Mouse (Mus musculus) activated CD4-positive, CD25-positive, alpha-beta regulatory T cell, adult 4 months (primary cell): ENCODE results near the gene Trh. TPM values are rescaled to one million over a fixed set of nuclear protein-coding genes. Genes with fewer than 3 reads are reported as not detected.
A peak's percentile ranks its signal among the peaks of the same experiment; 100 is the strongest.

Experiments used
- ATAC-seq: one replicate; pipeline ENCODE4 v1.8.0; 2017
- polyA plus RNA-seq, 2 experiments: library from polyadenylated mRNA; unstranded; fragments of 100-300 nt; shearing (Covaris generic); gene quantifications; one replicate each; pipeline ENCODE4 v1.2.1; 2017

Trh gene
- not detected for polyA plus RNA-seq

DNA sequence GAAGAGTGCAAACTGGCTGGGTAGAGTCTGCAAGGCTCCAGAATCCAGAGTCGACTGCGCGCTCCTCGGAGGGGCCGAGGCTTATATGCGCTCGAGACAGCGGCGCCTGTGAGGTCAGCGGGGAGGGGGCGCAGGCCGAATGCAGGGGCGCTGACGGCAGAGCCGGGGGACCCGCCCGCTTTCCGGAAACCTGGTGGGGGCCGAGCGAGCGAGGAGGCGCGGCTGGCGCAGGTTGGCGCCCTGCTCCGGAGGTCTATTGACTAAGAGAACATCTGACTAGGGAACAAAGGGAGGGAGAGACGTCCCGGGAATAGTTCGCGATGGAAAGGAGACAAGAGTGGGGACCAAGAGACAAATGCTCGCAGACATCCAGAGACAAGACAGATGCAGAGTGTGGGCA, at the start of gene Trh:
TSS of gene Trh (minus strand) at position 60 of the 400 bp plus-strand sequence.
- ATAC-seq: no peak

DNA sequence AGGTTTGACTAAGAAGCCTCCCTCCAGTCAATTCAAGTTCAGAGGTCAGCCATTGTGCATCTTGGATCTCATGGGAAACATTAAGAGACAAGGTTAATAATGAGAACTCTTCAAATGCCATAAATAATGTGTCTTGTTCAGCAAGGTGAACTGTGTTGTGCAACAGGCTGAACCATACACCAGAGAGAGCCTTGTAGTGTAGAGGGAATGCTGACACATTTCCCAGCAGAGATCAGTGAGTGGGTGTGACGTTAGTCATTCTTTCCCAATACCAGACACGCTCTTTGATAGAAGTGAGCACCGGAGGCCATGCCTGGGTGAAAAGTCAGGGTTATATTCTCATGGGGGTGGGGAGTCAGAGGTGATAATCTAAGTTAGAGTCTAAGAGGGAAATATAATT, 46.4 kb upstream of the Trh start:
- no peak for ATAC-seq

DNA sequence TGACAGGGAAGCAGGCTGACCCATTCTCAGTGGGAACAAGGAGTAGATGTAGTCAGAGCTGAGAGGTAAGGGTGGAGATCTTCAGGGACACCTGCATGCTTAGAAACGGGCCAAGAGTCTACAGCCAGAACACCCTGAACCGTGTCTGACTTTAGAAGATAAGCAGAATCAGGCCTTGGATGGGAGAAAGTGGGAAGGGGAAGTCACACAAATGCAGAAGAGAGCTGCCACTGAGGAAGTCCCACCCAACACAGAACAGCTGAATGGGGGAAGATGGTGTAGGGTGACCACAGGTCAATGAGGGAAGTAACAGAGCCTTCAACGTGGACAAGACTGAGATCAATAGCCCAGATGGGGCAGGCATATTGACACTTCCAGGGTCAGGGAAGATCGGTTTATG, 42.4 kb upstream of the Trh start:
- no peak for ATAC-seq

GRCm38 (mm10) chr6:92286258-92286888, 41.9 kb upstream of the Trh start:
- no peak for ATAC-seq

GRCm38 (mm10) chr6:92285559-92285958, 41.1 kb upstream of the Trh start:
- ATAC-seq: no peak

- no peak for ATAC-seq
Measured at GRCm38 (mm10) chr6:92277179-92277578, 32.7 kb upstream of the Trh start.

- no peak for ATAC-seq
Measured at GRCm38 (mm10) chr6:92273652-92274322, 29.3 kb upstream of the Trh start.

GRCm38 (mm10) chr6:92272601-92273000, 28.2 kb upstream of the Trh start:
- no peak for ATAC-seq

DNA sequence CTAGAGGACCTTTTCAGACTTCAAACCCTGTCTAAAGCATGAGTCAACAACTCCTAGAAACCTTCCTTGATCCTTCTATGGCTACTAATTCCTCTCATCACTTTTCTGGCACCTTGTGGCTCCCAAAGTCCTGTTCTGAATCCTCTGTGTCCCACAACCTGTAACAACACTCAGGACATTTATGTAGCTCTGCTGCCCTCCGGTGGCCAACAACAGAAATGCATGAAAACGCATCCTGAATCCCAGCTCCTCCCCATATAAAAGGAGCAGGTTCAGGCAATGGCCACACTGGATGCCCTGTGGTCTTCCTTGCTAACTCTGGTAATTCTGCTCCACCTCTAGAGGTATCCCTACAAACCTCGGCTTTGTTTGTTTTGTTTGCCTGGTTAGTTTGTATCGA, 24.6 kb upstream of the Trh start:
- ATAC-seq: peak; percentile 46

DNA sequence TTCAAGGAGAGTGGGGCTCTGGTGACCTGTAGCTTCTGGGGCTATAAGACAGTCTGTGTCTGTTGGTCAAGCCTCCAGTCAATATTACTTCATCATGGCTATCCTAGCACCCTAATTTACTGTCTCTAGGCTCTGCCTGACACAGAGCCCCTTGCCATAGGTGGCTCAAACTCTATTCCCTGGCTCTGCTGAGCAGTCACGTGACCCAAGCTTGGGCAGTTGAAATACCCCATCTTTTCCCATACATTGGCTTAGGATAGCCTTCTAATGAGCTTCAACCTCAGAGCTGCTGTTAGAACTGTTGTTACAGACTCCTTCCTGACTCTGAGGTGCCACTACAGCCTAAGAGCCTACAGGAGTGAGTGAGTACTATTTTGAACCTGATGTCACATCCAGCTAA, 23.6 kb upstream of the Trh start:
- no peak for ATAC-seq

DNA sequence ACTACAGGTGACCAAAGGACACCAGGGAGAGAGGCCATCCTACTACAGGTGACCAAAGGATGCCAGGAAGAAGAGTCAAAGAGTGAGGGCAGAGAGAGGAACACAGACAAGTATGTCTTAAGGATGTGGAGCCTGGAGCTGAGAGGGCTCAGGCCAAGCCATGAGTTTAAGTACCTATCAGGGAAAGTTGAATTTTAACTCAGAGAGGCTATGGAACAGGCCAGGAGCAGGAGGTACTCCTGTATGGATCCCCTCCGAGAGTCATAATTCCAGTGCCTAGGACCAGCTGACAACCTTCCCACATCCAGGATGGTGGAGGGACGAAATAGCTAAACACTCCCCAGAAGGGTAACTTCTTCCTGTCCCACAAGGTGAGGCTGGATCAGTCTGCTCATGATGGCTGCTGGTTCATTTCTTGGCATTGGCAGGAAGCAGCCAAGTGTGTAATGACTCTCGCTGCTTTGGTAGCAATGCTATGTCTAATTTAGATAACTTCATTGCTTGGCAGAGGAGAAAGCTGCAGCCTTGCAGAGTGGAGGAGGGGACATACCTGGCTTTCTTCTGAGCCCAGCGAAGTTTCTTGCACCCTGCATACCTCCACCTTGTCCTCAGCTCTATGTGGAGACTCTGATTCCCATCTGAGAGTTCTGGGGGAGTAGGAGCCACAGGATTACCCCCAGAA, 16.9 kb upstream of the Trh start:
- no peak for ATAC-seq

DNA sequence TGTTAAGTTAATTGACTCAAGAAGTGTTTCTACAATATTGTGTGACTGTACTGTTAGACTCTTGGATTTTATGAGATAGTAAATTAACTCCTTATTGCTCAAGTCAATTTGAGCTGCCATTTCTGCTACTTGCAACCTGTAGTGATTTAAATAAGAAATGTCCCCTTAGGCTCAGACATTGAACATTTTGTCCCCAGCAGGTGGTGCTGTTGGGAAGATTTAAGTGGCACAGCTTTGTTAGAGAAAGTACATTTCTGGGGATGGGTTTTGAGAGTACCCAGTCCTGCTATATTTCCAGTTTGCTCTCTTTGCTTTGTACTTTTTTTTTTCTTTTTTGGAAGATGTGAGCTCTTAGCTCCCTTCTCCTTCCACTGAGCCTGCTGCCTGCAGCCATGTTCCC, 10.9 kb upstream of the Trh start:
- no peak for ATAC-seq

DNA sequence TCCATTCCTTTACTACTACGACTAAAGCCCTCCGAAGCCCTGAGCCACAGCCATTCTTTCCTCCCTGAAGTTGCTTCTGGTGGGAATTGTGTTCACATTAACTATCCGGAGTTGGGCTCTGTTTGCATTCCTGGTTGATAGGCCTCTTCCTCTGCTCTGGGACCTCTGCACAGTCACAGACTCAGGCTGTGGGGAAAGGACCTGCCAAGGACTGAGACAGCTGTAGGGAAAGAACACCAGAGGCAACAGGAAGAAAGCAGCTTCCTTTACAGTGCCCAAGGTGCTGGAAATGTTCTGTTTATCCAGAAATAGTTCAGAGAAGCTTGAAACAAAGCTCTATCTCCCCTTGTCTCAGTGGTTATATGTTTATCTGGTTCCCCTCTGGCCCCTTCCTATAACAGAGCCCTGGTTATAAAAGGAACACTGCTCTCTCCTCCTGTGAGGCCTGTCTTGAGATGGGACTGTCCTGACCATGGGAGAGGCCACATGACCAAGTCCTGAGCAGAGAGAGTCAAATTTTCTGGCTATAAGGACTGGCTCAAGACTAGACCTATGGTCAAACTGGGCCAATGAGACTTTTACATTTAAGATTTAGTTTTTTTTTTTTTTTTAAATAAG, 8.9 kb upstream of the Trh start:
- ATAC-seq: no peak

GRCm38 (mm10) chr6:92247215-92247919, 2.9 kb upstream of the Trh start:
- no peak for ATAC-seq

GRCm38 (mm10) chr6:92246335-92246734, 1.9 kb upstream of the Trh start:
- ATAC-seq: no peak

DNA sequence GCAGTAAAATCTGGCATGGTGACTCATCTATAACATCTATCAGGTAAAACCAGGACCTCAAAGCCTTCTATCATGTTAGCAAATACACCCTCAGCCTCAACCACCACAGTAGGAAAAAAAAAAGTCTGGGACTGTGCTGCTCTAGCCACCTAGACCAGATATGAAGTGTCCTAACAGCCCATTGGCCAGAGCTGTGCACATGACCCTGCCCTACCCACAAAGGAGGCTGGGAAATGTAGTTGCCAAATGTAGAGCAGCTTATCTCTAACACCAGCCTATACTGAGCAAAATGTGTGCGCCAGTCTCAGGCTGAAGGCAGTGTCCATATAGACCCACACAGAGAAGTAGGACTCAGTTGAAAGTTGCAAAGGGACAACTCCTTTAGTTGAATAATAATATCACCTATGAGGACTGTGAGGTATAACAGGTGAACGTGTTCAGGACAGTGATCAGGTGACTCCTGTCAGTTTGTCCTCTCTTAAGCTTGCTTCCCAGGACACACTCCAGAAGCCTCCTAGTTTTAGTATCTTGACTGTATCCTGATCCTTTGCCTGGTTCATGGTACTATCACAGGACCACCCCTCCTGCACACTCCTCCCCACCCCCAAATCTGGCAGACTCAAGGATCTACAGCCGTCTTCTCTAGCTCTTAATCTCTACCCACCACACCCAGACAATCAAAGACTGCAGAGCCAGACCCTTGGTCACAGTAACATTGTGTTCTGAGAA, 3.1 kb downstream of the Trh start:
- peak; percentile 81 for ATAC-seq

GRCm38 (mm10) chr6:92235036-92235435, 9.4 kb downstream of the Trh start:
- no peak for ATAC-seq

GRCm38 (mm10) chr6:92231762-92232161, 12.7 kb downstream of the Trh start:
- no peak for ATAC-seq

- ATAC-seq: no peak
Measured at GRCm38 (mm10) chr6:92231356-92231755, 13.1 kb downstream of the Trh start.

GRCm38 (mm10) chr6:92229586-92229985, 14.9 kb downstream of the Trh start:
- ATAC-seq: no peak

- ATAC-seq: no peak
Measured at GRCm38 (mm10) chr6:92229103-92229502, 15.3 kb downstream of the Trh start.

- no peak for ATAC-seq
Measured at GRCm38 (mm10) chr6:92224981-92225380, 19.5 kb downstream of the Trh start.
